Mouse (Mus musculus) hindbrain, postnatal 0 days (tissue): ENCODE data around the gene Kera. TPM values are rescaled to one million over a fixed set of nuclear protein-coding genes. Genes with fewer than 3 reads are reported as not detected.

ENCODE experiments used
- ATAC-seq: fragments of 200-750 bp; cut with Nextera tagmentation; 2 replicates; pipeline ENCODE4 v1.8.0; 2017; ENCODE audit warnings: mild to moderate bottlenecking, moderate TSS enrichment, moderate library complexity
- DNase-seq: peaks from one replicate; pipeline ENCODE4 v3.0.0-alpha.2; 2015; ENCODE audit warnings: low spot score
- H3K27ac ChIP-seq: fragments of 300-500 bp; sonication (generic); 2 replicates; pipeline ENCODE4 v1.5.1; 2014; ENCODE audit warnings: mild to moderate bottlenecking
- H3K27me3 ChIP-seq: fragments of 300-500 bp; sonication (generic); 2 replicates; pipeline ENCODE4 v1.6.1; 2014; ENCODE audit warnings: low read length, mixed read lengths; ENCODE audit not compliant: insufficient read depth
- H3K36me3 ChIP-seq: fragments of 300-500 bp; sonication (generic); 2 replicates; pipeline ENCODE4 v1.6.1; 2014; ENCODE audit warnings: low read length, mixed read lengths; ENCODE audit not compliant: insufficient read depth
- H3K4me1 ChIP-seq: fragments of 300-500 bp; sonication (generic); 2 replicates; pipeline ENCODE4 v1.6.1; 2014; ENCODE audit warnings: antibody characterized with exemption, low read length, mixed read lengths; ENCODE audit not compliant: insufficient read depth
- H3K4me2 ChIP-seq: fragments of 300-500 bp; sonication (generic); 2 replicates; pipeline ENCODE4 v1.6.1; 2014; ENCODE audit warnings: low read depth, mild to moderate bottlenecking, low read length, moderate library complexity, mixed read lengths
- H3K4me3 ChIP-seq: fragments of 300-500 bp; sonication (generic); 2 replicates; pipeline ENCODE4 v1.5.1; 2014; ENCODE audit warnings: low read length
- H3K9ac ChIP-seq: fragments of 300-500 bp; sonication (generic); replicated peaks from 2 replicates; pipeline ENCODE4 v1.6.1; 2014; ENCODE audit warnings: mild to moderate bottlenecking, low read length, moderate library complexity, mixed read lengths
- H3K9me3 ChIP-seq: fragments of 300-500 bp; sonication (generic); 2 replicates; pipeline ENCODE4 v1.6.1; 2016; ENCODE audit warnings: low read length, mixed read lengths
- CTCF ChIP-seq: IDR thresholded peaks from 2 replicates; pipeline ENCODE4 v1.5.1; 2016; ENCODE audit warnings: antibody characterized with exemption, control low read depth, low read depth
- WGBS: fragments of 180-500 bp; shearing (Covaris S2); extraction: QIAGEN DNeasy Blood & Tissue Kit; methylation state at CpG from one replicate; pipeline ENCODE4 v1.1.7; 2014; 5-methylcytosine and 5-hydroxymethylcytosine counted together
- polyA plus RNA-seq: library from polyadenylated mRNA; unstranded; fragments of >200 nt; fragmentation: Nextera tagmentation; extraction: Ambion mirVana; gene quantifications from 2 replicates; pipeline ENCODE4 v1.2.1, GENCODE M21; 2015
- total RNA-seq: library from RNA; depleted of rRNA; stranded (reverse); fragments of >200 nt; gene quantifications from 2 replicates; pipeline ENCODE4 v1.2.3, GENCODE M21; 2014

Kera gene
- total and polyA plus RNA-seq, 2 experiments from 2014 or later, result 0.05 TPM; not detected in 1

GRCm38 (mm10) chr10:97589574-97589973, 17.1 kb upstream of the Kera start:
- Histone ChIP-seq H3K4me3 (no peak overlapping the region), H3K9me3 (no peaks in the 10 kb centered on the region), H3K27ac (no peak overlapping the region), H3K36me3 (no peaks in the 10 kb centered on the region), H3K4me1 (no peaks in the 10 kb centered on the region), H3K27me3 (no peaks in the 10 kb centered on the region), H3K9ac (no peak overlapping the region), H3K4me2 (no peak overlapping the region)
- ATAC-seq (no peak), DNase-seq (no peak)
- 84% methylated on average over 6 of the region's 6 CpGs for WGBS
- TF ChIP-seq CTCF, result no peak

- Histone ChIP-seq H3K27me3 (no peaks in the 10 kb centered on the region), H3K4me3 (no peak overlapping the region), H3K27ac (no peak overlapping the region), H3K9me3 (no peaks in the 10 kb centered on the region), H3K9ac (no peak overlapping the region), H3K4me1 (no peaks in the 10 kb centered on the region), H3K4me2 (no peak overlapping the region), H3K36me3 (no peaks in the 10 kb centered on the region)
- 61% methylated on average over 3 of the region's 3 CpGs for WGBS
- DNase-seq, result no peak
- no peak for TF ChIP-seq CTCF
- ATAC-seq, result no peak
Observed at GRCm38 (mm10) chr10:97591036-97591435, 15.6 kb upstream of the Kera start.

DNA sequence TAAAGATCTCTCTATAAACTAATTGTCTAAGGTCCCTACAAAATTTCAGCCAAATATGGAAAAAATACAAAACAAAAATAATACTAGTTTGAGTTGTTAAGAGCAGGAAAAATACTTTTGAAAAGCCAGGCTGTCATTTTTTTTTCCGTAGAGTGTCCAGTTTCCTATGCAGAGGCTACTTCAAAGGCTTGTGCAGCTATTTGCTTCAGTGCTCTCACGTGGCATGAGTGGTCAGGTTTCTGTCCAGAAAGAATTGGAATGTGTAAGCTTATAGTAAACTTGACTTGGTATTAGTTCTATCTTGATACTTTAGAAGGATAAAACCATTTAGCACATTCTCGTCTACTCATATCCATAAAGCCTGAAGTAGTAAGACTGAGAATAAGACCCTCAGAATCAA, 15.0 kb upstream of the Kera start:
- no peak for DNase-seq
- Histone ChIP-seq H3K4me3 (no peak overlapping the region), H3K27ac (no peak overlapping the region), H3K4me2 (no peak overlapping the region), H3K9ac (no peak overlapping the region), H3K36me3 (no peaks in the 10 kb centered on the region), H3K9me3 (no peaks in the 10 kb centered on the region), H3K4me1 (no peaks in the 10 kb centered on the region), H3K27me3 (no peaks in the 10 kb centered on the region)
- no peak for ATAC-seq
- WGBS, result 74% methylated on average over 3 of the region's 3 CpGs
- no peak for TF ChIP-seq CTCF

- DNase-seq (no peak), ATAC-seq (no peak)
- Histone ChIP-seq H3K36me3 (no peaks in the 10 kb centered on the region), H3K27me3 (no peaks in the 10 kb centered on the region), H3K27ac (no peak overlapping the region), H3K9me3 (no peaks in the 10 kb centered on the region), H3K9ac (no peak overlapping the region), H3K4me3 (no peak overlapping the region), H3K4me2 (no peak overlapping the region), H3K4me1 (no peaks in the 10 kb centered on the region)
- no peak for TF ChIP-seq CTCF
- 79% methylated on average over 1 of the region's 1 CpGs for WGBS
Observed at GRCm38 (mm10) chr10:97595680-97596079, 11.0 kb upstream of the Kera start.

GRCm38 (mm10) chr10:97601744-97602143, 4.9 kb upstream of the Kera start:
- no peaks in the 10 kb centered on the region for H3K4me1 ChIP-seq
- ATAC-seq (no peak), DNase-seq (no peak)
- no peak overlapping the region for H3K4me2 ChIP-seq
- H3K9ac ChIP-seq, result no peak overlapping the region
- H3K27ac ChIP-seq, result no peak overlapping the region
- WGBS, result 80% methylated on average over 4 of the region's 4 CpGs
- no peaks in the 10 kb centered on the region for H3K9me3 ChIP-seq
- no peaks in the 10 kb centered on the region for H3K36me3 ChIP-seq
- no peaks in the 10 kb centered on the region for H3K27me3 ChIP-seq
- TF ChIP-seq CTCF, result no peak
- H3K4me3 ChIP-seq, result no peak overlapping the region

DNA sequence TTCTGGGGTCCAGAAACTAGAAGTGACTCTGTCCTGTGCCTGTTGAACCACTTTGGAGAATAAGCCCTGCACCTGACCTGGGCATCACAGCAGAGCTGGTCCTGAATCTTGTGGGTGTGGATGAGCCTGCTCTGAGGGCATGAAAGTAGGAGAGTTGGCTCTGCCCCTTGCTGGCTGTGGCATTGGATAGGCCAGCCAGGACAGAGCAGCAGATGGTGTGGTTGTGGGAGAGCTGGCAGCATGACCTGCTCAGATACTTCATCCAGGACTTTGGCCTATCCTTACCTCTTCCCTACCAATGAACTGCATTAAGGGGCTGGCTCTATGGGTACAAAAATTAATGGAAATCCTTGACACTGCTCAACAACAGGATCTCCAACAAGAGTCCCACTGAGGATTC, 3.4 kb upstream of the Kera start:
- Histone ChIP-seq H3K36me3 (no peaks in the 10 kb centered on the region), H3K27me3 (no peaks in the 10 kb centered on the region), H3K9ac (no peak overlapping the region), H3K9me3 (no peaks in the 10 kb centered on the region), H3K27ac (no peak overlapping the region), H3K4me1 (no peaks in the 10 kb centered on the region), H3K4me2 (no peak overlapping the region), H3K4me3 (no peak overlapping the region)
- ATAC-seq, result no peak
- no peak for DNase-seq
- no peak for TF ChIP-seq CTCF

- WGBS, result 89% methylated on average over 1 of the region's 1 CpGs
- Histone ChIP-seq H3K4me3 (no peak overlapping the region), H3K27me3 (no peaks in the 10 kb centered on the region), H3K4me1 (no peaks in the 10 kb centered on the region), H3K9ac (no peak overlapping the region), H3K27ac (no peak overlapping the region), H3K36me3 (no peaks in the 10 kb centered on the region), H3K4me2 (no peak overlapping the region), H3K9me3 (no peaks in the 10 kb centered on the region)
- no peak for TF ChIP-seq CTCF
- ATAC-seq (no peak), DNase-seq (no peak)
Observed at GRCm38 (mm10) chr10:97622328-97622727, 15.6 kb downstream of the Kera start.
